Mouse (Mus musculus) kidney, adult 2 months (tissue): ENCODE results near the gene Zfp458.

Experiments
- CTCF ChIP-seq: fragments of 200-500 bp; conservative IDR thresholded peaks from 2 replicates; pipeline ENCODE4 v1.5.1; 2011; ENCODE audit warnings: low read depth, mild to moderate bottlenecking, control low read depth, low read length, moderate library complexity, mixed read lengths; ENCODE audit not compliant: insufficient read depth, insufficient read length
- POLR2A ChIP-seq: fragments of 200-500 bp; IDR thresholded peaks from one replicate; pipeline ENCODE4 v1.6.1; 2011; ENCODE audit warnings: low read depth, low read length, control low read depth

GRCm38 (mm10) chr13:67305822-67306672 is 27.8 kb upstream of the Zfp458 start, which contains the start of gene Zfp457:
- TF ChIP-seq CTCF (no peak), POLR2A (no peak)
